Mouse (Mus musculus) hematopoietic stem cell, adult 5-6 weeks (primary cell): ENCODE data around the gene Zscan5b. TPM values are rescaled to one million over a fixed set of nuclear protein-coding genes. Genes with fewer than 3 reads are reported as not detected.
"Not testable (repeated sequence)": the region's sequence is repeated elsewhere in the genome, so short reads cannot be mapped to it uniquely, and the experiment has no call there.

ENCODE experiments used
- ATAC-seq, 2 experiments: fragments of 125-278 bp in 1 of 2; replicated peaks in 1 of 2; 2 replicates each; pipeline ENCODE4 v1.8.0; 2016 to 2017; ENCODE audit warnings: inconsistent platforms in 2 of 2, mild to moderate bottlenecking in 2 of 2, moderate number of reproducible peaks in 2 of 2, low read depth in 1 of 2, moderate TSS enrichment in 1 of 2; ENCODE audit not compliant: low FRiP score in 2 of 2, poor library complexity in 2 of 2, severe bottlenecking in 2 of 2, insufficient read depth in 1 of 2, low TSS enrichment in 1 of 2
- total RNA-seq: library from RNA; stranded (forward); fragments of 172-1452, 232-1000 nt; gene quantifications from 2 replicates; pipeline ENCODE4 v1.2.3, GENCODE M21; 2017

Zscan5b gene
- total RNA-seq, 1 experiment from 2014 or later = not detected

DNA sequence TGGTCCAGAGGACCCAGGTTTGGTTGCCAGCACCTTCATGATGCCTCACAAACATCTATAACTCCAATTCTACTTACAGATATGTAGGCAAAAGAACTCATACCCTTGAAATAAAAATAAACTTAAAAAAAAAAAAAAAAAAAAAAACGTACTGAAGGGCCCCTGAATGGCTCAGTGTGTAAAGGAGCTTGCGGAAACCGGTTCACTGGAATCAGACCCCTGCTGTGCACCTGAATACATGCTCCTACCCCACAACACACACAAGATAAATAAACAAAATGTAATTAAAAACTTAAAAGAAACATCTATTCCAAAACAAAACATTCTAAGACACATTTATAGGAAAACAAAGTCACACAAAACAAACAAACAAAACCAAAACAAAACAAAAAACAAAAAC is 1.9 kb upstream of the Zscan5b start:
- no peak for ATAC-seq

DNA sequence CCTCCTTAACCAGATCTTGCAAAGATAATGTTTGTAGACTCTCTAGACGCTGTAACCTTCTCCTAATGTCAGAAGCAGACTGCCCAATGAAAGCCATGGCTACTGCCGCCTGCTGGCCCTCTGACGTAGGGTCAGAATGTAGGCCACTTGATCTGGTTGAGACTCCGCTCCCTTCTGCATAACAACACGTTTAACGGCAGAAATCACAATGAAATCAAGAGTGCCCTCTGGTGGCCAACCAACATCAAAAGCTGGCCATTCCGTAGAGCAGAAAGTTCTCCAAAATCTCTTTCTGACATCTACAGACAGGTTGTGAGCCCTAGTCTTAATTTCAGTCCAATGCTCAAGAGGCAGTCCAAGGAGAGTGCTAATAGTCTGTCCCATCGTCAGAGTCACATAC is 6.4 kb downstream of the Zscan5b start:
- not testable (repeated sequence) for ATAC-seq

DNA sequence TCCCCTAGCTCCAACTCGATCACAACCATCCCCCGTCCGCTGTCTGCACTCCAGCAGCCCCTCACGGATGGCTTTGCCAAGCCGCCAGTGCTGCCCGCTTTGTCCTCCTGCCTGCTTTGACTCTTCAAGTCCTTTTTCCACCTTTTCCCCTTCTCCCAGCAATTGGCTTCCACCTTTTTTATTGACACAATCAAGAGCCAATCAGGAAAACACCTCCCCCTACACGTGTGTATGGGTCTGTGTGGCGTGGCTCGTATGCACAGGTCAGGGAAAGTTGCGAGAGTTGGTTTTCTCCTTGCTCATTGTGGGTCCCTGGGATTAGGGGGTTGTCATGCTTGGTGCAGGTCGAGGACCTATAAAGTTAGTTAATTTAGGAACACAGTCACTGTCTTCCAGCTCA is 17.7 kb downstream of the Zscan5b start:
- ATAC-seq = no peak

DNA sequence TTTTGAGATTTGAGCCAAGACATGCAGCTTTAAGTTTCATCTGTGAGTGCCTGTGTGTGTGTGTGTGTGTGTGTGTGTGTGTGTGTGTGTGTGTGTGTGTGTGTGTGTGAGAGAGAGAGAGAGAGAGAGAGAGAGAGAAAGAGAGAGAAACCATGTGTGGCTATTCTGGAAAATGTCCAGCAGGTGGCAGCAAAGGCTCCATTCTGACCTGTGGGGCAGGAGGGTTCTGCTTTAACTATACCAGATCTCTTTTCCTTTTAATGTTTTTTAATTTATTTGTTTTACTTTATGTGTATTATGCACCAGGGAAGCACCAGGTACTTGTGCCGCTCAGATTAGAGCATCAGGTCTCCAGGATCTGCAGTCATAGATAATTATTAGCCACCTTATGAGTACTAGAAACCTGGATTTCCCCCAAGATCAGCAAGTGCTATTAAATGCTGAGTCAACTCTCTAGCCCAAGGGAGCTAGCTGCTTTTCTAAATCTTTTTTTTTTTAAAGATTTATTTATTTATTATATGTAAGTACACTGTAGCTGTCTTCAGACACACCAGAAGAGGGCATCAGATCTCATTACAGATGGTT is 18.9 kb downstream of the Zscan5b start:
- peak; percentile 56 to 80 for ATAC-seq

DNA sequence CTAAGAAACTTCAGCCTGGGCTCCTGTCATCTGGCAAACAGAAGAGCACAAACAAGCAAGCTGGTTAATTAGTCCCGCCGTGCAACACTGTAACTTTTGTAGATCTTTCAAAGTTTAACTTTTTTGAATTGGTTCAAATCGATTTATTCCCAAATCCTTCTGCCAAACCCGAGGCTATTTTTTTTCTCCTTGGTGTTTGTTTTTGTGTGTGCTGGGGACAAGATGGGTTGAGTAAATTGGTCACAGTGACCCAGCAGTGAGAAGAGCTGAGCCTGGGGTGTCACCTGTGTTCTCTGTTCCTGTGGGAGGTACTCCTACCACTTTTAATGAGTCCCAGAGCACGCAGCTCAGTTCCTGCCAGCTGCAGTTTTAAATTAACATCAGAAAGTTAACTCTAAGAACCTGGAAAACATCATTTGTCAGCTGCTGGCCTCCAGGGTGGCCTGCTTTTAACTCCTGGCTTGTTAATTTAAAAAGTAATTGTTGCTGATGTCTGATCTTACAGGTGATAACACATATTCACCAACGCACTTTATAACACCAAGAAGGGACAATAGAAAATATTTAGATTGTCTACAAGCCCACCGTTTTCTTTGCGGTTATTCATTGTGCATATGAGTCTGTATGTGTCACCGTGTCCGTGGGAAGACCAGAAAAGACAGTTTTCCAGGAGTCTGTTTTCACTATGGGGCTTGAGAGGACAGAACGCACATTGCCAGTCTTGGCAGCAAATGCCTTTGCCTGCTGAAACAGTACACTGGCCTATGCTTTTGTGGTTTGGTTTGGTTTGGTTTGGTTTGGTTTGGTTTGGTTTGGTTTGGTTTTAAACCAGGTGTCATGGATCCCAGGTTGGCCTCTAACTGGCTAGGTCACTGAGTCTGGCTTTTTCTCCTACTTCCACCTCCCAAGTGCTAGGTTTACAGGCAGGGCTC is 22.5 kb downstream of the Zscan5b start:
- no peak for ATAC-seq

DNA sequence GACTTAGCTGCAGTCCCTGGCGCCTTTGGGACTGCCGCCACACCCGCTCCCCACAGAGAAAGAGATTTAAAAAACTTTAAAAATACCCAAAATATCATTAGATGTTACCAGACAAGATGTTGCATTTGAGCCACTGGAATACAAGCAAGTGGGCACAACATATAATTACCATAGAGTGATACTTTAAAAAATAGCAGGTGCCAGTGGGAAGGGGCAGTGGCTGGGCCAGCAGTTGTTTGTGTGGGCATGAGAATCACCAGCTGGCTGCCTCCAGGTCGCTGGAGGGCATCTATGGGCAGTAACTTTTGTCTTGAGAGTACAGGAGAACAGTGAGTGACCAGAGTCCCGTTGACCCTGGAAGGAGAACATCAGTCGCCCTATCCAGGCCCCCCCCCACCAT is 30.3 kb downstream of the Zscan5b start, which contains the start of gene Epp13:
TSS of gene Epp13 (plus strand) at position 301 of the 400 bp plus-strand sequence.
- no peak for ATAC-seq

DNA sequence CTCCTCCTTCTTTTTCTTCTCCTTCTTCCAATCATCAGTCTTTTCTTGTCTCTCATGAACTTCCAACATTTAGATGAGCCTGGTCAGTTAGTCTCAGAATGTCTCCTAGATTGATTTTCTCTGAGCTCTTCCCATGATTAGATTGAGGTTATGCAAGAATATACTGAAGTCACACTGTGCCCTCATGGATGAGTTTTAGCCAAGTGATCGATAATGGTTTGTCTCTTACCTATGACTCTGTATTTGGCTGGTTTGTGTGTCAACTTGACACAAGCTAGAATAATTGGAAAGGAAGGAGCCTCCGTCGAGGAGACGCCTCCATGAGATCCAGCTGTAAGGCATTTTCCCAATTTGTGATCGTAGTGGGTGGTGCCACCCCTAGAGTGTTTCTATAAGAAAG is 32.4 kb downstream of the Zscan5b start:
- ATAC-seq = no peak

DNA sequence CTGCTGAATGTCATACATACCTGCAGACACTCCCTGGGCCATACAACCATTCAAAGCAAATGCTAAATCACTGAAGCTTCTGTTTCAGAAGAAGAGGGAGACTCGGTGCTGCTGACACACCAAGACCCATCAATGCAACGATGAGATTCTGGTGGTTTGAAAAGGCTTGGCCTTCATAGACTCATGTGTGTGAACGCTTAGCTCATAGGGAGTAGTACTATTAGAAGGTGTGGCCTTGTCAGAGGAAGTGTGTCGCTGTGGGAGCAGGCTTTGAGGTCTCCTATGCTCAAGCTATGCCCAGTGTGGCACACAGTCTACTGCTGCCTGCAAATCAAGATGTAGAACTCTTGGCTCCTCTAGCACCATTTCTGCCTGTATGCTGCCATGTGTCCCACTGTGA is 35.3 kb downstream of the Zscan5b start:
- ATAC-seq = no peak

DNA sequence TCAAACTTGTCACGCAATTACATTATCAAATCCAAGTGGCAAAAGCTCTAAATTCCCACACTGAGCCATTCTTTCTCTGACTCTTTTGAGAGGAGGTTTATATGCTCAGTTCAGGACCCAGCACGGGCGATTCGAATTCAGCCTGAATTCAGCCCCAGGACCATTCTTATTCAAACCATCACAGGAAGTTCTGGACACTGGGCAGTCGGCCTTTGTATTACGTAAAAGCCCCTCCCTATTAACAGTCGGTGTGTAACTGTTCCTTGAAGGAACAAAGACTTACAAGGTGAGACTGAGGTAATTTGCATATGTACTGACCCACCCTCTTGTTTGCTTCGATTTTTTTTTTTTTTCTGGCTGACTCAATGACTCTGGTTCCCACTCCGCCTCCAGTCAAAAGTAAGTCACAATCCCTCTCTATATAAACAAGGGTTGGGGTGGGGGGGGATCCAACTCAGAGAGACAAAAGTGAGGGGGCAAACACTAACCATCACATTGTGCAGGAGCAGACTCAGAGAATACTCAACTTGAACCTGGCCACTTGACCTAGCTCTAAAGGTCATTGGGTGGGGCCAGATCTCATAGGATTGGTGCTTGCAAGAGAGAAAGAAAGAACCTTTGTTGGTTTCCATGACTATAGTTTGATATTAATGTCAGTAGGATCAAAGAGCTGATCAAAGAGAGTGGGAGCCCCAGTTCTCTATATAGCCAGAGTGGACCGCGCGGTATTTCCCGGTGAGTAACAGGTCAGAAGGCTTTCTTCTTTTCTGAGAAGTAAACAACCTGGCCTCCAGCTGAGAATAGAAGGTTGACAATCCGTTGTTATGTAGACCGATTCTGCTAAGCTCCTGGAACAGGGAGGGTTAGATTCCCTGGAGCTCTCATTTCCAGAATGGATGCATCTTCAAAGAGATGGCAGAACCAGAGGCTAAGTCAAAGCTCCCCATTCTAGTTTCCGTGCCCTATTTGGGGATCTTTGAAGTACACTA is 36.4 kb downstream of the Zscan5b start:
- ATAC-seq = no peak

DNA sequence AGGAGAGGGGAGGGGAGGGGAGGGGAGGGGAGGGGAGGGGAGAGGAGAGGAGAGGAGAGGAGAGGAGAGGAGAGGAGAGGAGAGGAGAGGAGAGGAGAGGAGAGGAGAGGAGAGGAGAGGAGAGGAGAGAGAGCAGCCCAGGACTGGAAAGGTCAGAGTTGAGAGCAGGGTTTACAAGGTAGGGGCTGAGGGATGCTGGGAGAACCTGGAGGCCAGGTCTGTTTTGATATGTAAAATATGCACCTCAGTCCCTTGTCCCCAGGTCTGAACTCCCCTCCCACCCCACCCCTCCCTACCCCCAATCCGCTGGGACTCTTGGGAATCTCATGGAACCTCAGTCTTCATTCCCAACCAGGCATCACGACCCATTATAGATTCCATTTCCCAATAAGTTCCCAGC is 37.9 kb downstream of the Zscan5b start:
- not testable (repeated sequence) for ATAC-seq

DNA sequence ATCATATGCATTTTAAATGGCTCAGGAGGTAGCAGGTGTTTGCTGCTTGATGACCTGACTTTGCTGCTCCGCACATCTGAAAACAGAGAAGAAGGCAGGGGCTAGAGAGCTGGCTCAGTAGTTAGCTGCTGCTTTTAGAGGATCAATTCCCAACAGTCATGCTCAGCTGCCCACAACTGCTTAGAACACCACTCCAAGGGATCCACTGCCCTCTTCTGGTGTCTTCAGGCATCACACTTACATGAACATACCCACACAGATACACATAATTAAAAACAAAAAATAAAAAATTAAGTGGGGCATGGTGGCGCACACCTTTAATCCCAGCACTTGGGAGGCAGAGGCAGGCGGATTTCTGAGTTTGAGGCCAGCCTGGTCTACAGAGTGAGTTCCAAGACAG is 40.0 kb downstream of the Zscan5b start:
- ATAC-seq = no peak

DNA sequence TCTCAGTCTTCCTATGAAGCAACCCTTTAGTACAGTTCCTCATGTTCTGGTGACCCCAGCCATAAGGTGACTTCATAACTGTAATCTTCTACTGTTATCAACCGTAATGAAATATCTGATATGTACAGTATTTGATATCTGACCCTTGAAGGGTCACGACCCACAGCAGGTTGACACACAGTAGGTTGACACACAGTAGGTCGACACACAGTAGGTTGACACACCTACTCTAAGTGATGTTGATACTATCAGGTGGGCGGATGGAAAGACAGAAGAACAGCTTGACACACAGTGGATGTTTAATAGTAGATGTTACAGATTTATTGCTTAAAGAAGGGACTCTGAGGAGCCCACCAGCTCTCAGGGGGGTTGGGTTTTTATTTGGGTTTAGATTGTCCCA is 40.9 kb downstream of the Zscan5b start:
- no peak for ATAC-seq

DNA sequence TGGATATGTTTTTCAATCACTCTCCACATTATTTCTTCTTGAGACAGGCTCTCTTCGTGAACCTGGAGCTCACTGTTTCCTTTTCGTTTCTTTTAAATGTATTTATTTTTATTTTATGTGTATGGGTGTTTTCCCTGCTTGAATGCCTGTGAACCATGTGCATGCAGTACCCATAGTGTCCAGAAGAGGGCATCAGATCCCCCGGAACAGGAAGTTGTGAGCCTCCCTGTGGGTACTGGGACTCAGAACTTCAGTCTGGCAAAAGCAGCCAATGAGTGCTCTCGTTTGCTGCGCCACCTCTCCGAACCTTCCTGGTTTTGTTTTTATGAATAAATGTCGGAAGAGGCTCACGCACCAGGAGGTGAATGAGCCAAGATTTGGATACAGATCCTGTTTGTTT is 43.6 kb downstream of the Zscan5b start:
- peak in 1 of 2 experiments; percentile 37; a peak in 2 of 4 replicates for ATAC-seq

DNA sequence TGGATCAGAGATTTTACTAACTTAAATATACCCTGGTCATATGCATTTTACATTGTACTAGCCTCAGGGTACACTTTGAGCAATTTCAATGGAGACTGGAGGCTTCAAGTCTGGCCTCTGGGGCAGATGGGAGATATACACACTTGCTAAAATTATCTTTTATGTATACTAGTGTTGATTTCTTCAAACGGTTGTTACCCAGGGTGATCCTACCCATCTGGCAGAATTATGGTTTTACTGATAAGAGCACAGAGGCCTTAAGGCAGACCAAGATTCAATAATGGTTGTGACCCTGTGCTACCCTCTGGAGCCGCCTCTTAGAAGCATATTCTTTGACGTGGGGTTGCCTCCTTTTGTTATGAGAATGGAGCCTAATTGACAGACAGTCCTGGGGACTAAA is 55.8 kb downstream of the Zscan5b start:
- ATAC-seq = peak in 1 of 2 experiments; percentile 34; a peak in 1 of 4 replicates

DNA sequence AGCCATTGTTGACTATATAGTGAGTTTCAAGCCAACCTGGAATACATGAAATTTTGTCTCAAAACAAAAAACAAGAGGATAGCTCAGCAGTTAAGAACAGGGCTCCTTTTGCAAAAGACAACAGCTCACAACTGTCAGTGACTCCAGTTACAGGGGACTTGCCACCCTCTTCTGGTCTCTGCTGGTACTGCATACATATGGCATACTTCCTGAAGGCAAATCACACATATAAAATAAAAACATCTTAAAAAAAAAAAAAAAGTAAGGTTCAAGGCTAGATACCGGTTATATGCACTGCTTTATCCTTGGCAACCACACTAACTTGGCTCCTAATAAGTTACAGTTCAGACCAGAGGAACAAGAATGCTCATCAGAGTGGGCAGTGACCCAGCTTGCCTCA is 60.7 kb downstream of the Zscan5b start:
- peak; percentile 40 to 47; a peak in 2 of 4 replicates for ATAC-seq

DNA sequence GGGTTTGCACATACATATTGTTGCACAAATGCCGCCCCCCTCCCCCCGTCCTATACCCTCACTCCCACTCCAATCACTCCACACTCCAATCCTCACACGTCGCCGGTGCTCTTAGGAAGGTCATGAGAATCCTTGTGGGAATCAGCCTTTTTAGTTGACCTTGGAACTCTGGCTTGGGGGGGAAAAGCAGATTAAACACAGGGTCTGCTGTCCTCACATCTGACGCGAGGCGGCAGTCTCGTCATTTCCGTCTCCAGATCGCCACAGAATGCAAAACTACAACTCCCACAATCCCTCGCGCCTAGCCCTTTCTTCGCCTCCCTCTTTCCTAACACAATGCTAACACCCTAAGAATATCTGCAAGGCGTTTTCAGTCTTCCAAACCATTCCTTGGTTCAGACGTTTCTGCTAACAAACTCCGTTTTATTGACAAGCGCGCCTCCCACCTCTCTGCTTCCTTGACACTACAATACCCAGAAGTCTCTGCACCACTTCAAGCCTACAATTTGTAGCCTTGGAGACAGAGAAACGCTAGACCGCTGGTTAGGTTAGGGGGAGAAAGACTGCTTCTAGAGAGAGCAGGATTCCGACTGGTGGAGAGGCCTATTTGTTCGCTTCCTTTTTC is 61.5 kb downstream of the Zscan5b start:
- ATAC-seq = peak; percentile 70 to 74

DNA sequence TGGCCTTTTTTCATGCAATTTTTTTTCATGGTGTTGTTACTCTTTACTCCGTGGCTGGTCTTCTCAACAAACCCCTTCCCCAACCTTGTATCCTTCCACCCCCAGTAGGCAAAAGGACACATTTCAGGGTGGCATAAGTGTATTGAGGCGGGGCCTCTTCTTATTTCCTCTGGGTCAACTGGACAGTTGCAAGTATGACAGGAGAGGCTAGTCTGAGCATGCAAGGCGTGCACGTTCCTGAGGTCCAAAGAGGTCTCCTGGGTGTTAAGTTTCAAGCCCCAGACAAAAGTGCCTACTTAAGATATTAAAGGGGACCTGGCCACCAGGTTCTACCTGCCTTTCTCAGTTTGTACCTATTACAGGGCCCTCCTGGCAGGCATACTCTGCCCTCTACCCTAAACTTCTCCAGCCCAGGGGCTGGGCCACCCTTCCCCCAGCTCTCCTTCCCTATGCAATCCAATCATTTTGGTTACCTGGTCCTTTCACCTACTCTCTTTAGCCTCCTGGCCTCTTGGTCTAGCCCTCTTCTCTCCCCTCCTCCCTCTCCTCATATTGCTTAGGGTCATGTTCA is 62.4 kb downstream of the Zscan5b start:
- no peak for ATAC-seq
